Mouse (Mus musculus) forebrain, embryonic 12.5 days (tissue): ENCODE measurements around the gene Il17c. TPM values are rescaled to one million over a fixed set of nuclear protein-coding genes. Genes with fewer than 3 reads are reported as not detected.
A peak's percentile ranks its signal among the peaks of the same experiment; 100 is the strongest.

Experiments used
- ATAC-seq: fragments of 200-750 bp; cut with Nextera tagmentation; 2 replicates; pipeline ENCODE4 v1.8.0; 2017; ENCODE audit warnings: moderate TSS enrichment; ENCODE audit not compliant: low FRiP score
- H3K27ac ChIP-seq: fragments of 300-500 bp; sonication (generic); 2 replicates; pipeline ENCODE4 v1.5.1; 2016; ENCODE audit warnings: mild to moderate bottlenecking
- H3K27me3 ChIP-seq: fragments of 300-500 bp; sonication (generic); 2 replicates; pipeline ENCODE4 v1.6.1; 2016; ENCODE audit warnings: mild to moderate bottlenecking
- H3K36me3 ChIP-seq: fragments of 300-500 bp; sonication (generic); replicated peaks from 2 replicates; pipeline ENCODE4 v1.6.1; 2016; ENCODE audit warnings: mild to moderate bottlenecking
- H3K4me1 ChIP-seq: fragments of 300-500 bp; sonication (generic); 2 replicates; pipeline ENCODE4 v1.6.1; 2016
- H3K4me2 ChIP-seq: fragments of 300-500 bp; sonication (generic); 2 replicates; pipeline ENCODE4 v1.6.1; 2016; ENCODE audit warnings: mild to moderate bottlenecking, moderate library complexity
- H3K4me3 ChIP-seq: fragments of 300-500 bp; sonication (generic); replicated peaks from 2 replicates; pipeline ENCODE4 v1.5.1; 2016; ENCODE audit warnings: mild to moderate bottlenecking
- H3K9ac ChIP-seq: fragments of 300-500 bp; sonication (generic); 2 replicates; pipeline ENCODE4 v1.6.1; 2016; ENCODE audit warnings: mild to moderate bottlenecking
- H3K9me3 ChIP-seq: fragments of 300-500 bp; sonication (generic); 2 replicates; pipeline ENCODE4 v1.6.1; 2016
- WGBS: fragments of 180-500 bp; shearing (Covaris S2); methylation state at CpG from one replicate; pipeline ENCODE4 v1.1.7; 2016; 5-methylcytosine and 5-hydroxymethylcytosine counted together
- polyA plus RNA-seq: library from polyadenylated mRNA; unstranded; fragments of >200 nt; fragmentation: Nextera tagmentation; extraction: Ambion mirVana; gene quantifications from 2 replicates; pipeline ENCODE4 v1.2.1, GENCODE M21; 2016

The Il17c gene
- polyA plus RNA-seq, 1 experiment from 2014 or later: not detected

DNA sequence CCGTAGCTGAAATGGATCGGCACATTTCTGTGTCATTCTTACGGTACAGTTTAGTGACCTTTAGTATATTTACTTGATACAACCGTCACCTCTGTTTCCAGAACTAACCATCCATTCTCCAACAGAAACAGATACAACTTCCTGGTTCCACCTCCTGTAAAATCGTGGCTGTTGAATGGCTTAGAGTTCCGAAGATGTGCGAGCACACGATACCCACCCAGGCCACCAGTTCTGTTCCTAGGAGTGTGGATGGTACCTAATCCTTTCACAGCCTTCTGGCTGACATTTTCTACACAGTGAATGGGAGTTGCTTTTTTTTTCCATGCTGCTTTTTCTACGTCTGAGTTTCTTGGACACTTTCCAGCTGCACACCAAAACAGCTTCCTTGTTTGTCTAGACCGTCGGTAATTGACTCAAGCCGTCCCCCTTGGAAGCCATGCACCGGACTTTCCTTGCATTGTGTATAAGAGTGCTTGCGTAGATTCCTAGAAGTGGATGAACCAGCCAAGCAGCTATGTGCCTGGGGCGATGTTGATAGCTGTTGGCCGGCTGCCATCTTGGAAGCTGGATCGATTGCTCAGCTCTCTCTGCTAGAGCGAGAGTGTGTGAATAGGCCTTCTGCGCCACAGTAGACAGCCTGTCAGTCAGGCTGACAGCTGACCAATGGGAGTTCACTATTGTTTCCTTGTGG, 22.4 kb downstream of the Il17c start:
- H3K27me3 ChIP-seq: 0 out of 2 replicates have a peak, but pooled peaks cover 11% of the 10 kb centered on the region
- H3K9me3 ChIP-seq: no peaks in the 10 kb centered on the region
- peaks cover 10% of the 10 kb centered on the region for H3K36me3 ChIP-seq
- H3K4me2 ChIP-seq: peak overlapping the region; percentile 68
- peak; percentile 54 for ATAC-seq
- H3K27ac ChIP-seq: peak overlapping the region; percentile 99
- H3K9ac ChIP-seq: peak overlapping the region; percentile 81
- 20% methylated on average over 19 of the region's 19 CpGs for WGBS
- H3K4me3 ChIP-seq: peak overlapping the region; percentile 63
- peaks cover 31% of the 10 kb centered on the region for H3K4me1 ChIP-seq

DNA sequence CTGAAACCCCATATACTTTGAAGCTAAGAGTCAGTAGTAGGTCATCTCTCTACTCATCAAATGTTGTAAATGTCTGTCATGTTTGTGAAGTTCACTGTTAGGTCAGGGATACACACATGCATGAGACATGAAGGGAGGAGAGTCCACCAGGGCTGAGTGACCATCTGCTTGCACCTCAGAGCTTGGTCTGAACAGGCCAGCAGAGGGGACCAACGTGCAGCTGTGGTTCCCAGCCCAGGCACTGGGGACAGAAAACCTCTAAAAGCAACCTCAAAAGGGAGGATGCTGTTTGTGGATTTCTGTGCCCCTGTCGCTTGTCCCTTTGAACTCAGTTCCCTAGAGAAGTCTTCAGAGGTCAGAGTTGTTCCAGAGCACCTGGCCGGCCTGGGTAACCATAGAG, 23.4 kb downstream of the Il17c start:
- Histone ChIP-seq H3K4me2 (peak overlapping the region; percentile 68), H3K4me1 (peaks cover 31% of the 10 kb centered on the region), H3K9ac (peak overlapping the region; percentile 17; the same call in 1 of the 2 replicates), H3K4me3 (no peak overlapping the region), H3K36me3 (no peaks in the 10 kb centered on the region), H3K9me3 (no peaks in the 10 kb centered on the region), H3K27me3 (0 out of 2 replicates have a peak, but pooled peaks cover 11% of the 10 kb centered on the region), H3K27ac (peak overlapping the region; percentile 99; the same call in 1 of the 2 replicates)
- no peak for ATAC-seq
- 80% methylated on average over 3 of the region's 3 CpGs for WGBS

DNA sequence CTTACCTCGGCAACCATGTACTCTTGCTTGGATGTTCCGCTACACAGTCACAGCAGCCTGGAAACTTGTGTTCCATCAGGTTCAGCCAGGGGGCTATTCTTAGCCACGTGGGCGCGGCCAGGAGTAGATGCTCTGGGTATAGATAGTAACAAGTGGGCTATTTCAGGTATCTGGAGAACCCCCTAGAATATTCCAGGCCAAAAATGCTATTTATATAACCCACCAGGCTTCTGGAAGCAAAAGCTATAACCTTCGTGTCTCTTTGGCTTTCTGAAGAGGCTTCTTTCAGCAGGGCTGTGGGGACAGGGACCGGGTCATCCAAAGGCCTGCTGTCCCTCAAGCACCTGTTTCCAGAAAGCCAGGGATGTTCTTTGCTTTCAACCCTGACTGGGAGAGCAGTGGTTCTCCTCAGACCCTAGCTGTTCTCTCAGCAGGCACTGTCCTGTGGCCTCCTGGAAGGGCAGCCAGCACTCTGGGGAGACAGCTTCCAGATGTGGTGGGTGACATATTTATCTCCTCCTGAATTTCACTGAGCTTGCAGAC, 29.4 kb downstream of the Il17c start:
- no peak overlapping the region for H3K4me3 ChIP-seq
- no peaks in the 10 kb centered on the region for H3K4me1 ChIP-seq
- H3K9ac ChIP-seq: no peak overlapping the region
- H3K27ac ChIP-seq: no peak overlapping the region
- no peak overlapping the region for H3K4me2 ChIP-seq
- H3K36me3 ChIP-seq: no peaks in the 10 kb centered on the region
- H3K27me3 ChIP-seq: peaks cover 14% of the 10 kb centered on the region; the same call in 1 of the 2 replicates
- no peaks in the 10 kb centered on the region for H3K9me3 ChIP-seq
- WGBS: 82% methylated on average over 7 of the region's 7 CpGs
- ATAC-seq: no peak

DNA sequence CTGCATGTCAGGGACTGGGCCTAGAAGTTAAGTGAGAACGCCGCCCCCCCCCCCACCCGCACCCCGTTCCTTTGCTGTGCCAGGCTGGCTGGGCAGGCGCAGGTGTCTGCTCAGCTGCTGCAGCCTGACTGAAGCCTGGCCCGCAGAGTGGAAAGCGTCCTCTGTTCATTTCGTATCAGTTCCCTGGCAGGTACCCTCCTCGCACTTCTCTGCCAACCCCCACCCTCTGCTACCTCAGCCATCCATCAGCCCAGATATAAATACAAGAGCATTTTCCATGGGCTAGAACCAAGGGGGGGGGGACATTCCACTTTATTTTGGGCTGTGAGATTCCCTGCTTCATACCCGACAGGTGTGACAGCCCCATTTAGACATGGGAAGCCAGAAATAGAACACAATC, 30.3 kb downstream of the Il17c start:
- peaks cover 17% of the 10 kb centered on the region for H3K27me3 ChIP-seq
- H3K9ac ChIP-seq: no peak overlapping the region

DNA sequence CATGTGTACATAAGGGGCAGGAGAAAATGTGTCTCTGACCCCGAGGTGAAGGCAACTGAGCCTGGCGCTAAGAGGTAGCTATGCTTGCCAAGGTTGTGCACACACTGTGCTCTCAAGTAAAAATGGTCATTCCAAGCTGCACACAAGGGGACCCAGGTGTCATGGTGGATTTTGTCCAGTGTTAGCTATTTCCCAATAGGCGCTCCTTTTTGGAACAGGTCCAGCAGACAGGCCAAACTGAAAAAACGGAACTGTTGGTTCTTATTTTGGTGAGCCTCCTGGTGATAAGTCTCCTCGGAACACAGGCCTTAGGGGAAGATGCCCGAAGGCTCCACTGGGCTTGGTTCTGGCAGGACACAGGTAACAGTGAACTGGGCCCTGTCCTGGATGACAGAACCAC, 32.6 kb downstream of the Il17c start:
- 90% methylated on average over 6 of the region's 6 CpGs for WGBS
- no peak overlapping the region for H3K4me2 ChIP-seq
- H3K4me3 ChIP-seq: no peak overlapping the region
- no peak overlapping the region for H3K9ac ChIP-seq
- no peaks in the 10 kb centered on the region for H3K9me3 ChIP-seq
- peaks cover 34% of the 10 kb centered on the region for H3K27me3 ChIP-seq
- no peaks in the 10 kb centered on the region for H3K36me3 ChIP-seq
- H3K4me1 ChIP-seq: no peaks in the 10 kb centered on the region
- ATAC-seq: no peak
- no peak overlapping the region for H3K27ac ChIP-seq

More for the DNA sequence above, 30.3 kb downstream of the Il17c start:
- no peaks in the 10 kb centered on the region for H3K4me1 ChIP-seq
- no peak overlapping the region for H3K4me2 ChIP-seq
- WGBS: 88% methylated on average over 10 of the region's 10 CpGs
- no peak overlapping the region for H3K4me3 ChIP-seq
- H3K27ac ChIP-seq: no peak overlapping the region
- no peak for ATAC-seq
- H3K9me3 ChIP-seq: no peaks in the 10 kb centered on the region
- H3K36me3 ChIP-seq: no peaks in the 10 kb centered on the region

DNA sequence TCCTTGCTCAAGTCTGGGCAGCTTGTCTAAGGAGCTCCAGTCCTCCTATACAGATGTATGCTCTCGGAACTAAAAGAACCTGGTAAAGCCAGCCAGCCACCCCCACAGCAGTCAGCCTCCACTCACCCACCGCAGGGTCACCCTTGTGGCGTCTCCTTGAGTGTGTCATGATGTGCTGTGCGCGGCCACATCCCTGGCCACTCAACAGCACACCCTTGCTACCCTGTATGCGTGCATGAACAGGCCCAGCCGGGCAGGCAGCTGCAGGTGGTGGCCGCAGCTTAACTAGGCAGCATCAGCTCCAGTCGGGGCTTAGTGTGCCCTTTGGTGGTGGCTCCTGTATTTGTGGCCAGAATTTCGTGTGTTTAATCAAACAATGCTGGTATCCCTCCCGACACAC, 35.4 kb downstream of the Il17c start:
- Histone ChIP-seq H3K4me2 (no peak overlapping the region), H3K36me3 (no peaks in the 10 kb centered on the region), H3K27ac (no peak overlapping the region), H3K9me3 (no peaks in the 10 kb centered on the region), H3K4me1 (peaks cover 15% of the 10 kb centered on the region), H3K27me3 (peaks cover 61% of the 10 kb centered on the region), H3K4me3 (no peak overlapping the region), H3K9ac (no peak overlapping the region)
- no peak for ATAC-seq
- 73% methylated on average over 11 of the region's 11 CpGs for WGBS

DNA sequence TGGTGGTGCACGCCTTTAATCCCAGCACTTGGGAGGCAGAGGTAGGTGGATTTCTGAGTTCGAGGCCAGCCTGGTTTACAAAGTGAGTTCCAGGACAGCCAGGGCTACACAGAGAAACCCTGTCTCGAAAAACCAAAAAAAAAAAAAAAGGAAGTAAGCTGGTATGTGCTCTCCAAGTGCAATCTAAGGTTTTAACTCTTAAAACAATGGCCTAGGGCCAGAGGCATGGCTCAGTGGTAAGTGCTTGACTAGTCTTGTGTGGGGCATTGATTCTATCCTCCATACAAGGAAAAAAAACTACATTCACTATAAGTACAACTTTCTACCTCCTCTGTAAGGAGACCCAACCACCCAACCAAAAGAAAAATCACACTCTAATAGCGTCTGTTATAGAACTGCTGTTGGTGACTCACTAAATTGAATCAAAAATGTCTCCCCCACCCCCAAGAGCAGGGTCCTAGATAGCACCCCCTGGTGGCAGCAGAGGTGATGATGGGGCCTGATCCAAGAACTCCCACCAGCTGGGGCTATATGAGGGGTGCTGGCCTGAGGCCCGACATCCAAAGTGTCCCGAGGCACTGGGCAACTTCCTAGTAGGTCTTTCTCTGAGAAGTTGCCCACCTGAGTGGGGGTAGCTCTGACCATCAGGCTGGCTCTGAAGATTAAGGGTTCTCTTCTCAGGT, 37.5 kb downstream of the Il17c start:
- H3K4me1 ChIP-seq: peaks cover 15% of the 10 kb centered on the region
- H3K36me3 ChIP-seq: no peaks in the 10 kb centered on the region
- H3K9me3 ChIP-seq: no peaks in the 10 kb centered on the region
- no peak overlapping the region for H3K4me3 ChIP-seq
- no peak overlapping the region for H3K9ac ChIP-seq
- H3K27me3 ChIP-seq: peaks cover 82% of the 10 kb centered on the region
- 53% methylated on average over 6 of the region's 6 CpGs for WGBS
- no peak overlapping the region for H3K27ac ChIP-seq
- H3K4me2 ChIP-seq: no peak overlapping the region
- no peak for ATAC-seq

DNA sequence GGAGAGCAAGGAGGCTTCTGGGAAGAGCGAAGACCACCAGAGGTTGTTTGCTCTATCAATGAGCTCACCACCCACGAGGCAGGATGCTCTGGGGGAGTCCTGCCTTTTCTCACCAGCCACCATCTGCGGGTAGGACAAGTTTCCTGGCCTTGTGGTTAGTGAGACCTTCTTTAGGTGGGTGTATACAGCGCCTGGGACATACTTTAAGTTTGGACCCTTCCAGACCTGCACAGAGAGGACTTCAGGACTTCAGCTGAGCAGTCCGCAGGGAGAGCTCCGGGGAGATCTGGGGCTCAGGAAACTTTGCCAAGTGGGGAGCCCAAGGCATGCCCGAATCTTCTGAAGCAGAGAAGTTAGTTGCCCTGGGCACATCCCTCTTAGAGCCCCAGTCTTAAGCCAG, 38.2 kb downstream of the Il17c start:
- Histone ChIP-seq H3K4me2 (peak overlapping the region; percentile 65), H3K4me1 (peaks cover 15% of the 10 kb centered on the region), H3K4me3 (peak overlapping the region; percentile 37; the same call in 1 of the 2 replicates), H3K27me3 (peaks cover 82% of the 10 kb centered on the region), H3K9me3 (no peaks in the 10 kb centered on the region), H3K27ac (no peak overlapping the region), H3K9ac (no peak overlapping the region), H3K36me3 (no peaks in the 10 kb centered on the region)
- no peak for ATAC-seq
- 30% methylated on average over 7 of the region's 7 CpGs for WGBS

DNA sequence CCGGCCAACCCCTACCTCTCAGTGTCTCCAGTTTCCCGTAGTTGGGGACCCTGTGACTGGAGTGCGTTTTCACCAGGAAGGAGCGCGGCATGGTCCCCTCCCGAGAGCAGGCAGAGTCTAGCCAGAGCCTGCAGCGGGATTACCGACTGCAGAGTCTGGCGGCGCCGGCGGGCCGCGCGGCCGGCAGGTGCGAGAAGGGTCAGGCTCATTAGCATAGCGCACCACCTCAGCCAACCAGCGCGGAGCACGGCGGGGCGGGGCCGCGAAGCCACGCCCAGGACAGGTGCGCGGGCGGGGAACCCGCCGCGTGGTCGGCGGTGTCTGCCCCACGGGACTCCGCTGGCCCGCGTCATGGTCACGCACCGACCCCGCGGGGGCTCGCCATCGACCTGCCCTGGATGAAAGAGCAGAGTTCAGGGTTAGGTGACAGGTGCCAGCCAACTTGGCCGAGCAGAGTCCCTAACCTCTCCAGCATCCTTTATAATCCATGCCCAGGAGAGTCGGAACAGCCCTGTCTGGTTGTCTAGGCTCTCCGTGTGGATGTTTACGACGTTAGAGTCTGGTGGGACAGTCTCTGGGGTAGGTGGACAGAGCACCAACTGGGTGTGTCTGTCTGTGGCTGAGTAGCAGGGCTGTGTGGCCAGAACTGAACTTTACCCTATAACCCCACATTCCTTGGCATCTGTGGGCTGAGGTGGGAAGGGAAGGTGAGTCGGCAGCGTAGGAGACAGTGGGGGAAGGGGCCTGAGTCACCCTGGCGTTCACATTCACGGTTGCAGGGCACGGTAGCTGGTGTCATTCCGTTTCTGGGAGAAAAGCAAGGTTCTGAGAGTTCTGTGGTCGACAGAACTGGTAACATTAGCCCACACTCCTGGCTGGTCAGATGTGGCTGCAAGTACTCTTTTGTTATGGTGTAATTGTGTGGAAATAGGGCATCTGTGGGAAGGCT, 39.0 kb downstream of the Il17c start, which contains the start of gene Snai3:
Gene Snai3 (minus strand): TSS at position 210 of the 949 bp plus-strand sequence.
- Histone ChIP-seq H3K27me3 (peaks cover 82% of the 10 kb centered on the region), H3K4me3 (peak within 1 kb of the TSS; percentile 37), H3K9me3 (no peaks in the 10 kb centered on the region), H3K36me3 (no peaks in the 10 kb centered on the region), H3K4me2 (peak within 1 kb of the TSS; percentile 65), H3K4me1 (peaks cover 15% of the 10 kb centered on the region), H3K9ac (peak within 1 kb of the TSS; percentile 40; the same call in 1 of the 2 replicates), H3K27ac (no peak within 1 kb of the TSS)
- ATAC-seq: peak; percentile 64
- 2% methylated on average over 55 of the region's 56 CpGs for WGBS

DNA sequence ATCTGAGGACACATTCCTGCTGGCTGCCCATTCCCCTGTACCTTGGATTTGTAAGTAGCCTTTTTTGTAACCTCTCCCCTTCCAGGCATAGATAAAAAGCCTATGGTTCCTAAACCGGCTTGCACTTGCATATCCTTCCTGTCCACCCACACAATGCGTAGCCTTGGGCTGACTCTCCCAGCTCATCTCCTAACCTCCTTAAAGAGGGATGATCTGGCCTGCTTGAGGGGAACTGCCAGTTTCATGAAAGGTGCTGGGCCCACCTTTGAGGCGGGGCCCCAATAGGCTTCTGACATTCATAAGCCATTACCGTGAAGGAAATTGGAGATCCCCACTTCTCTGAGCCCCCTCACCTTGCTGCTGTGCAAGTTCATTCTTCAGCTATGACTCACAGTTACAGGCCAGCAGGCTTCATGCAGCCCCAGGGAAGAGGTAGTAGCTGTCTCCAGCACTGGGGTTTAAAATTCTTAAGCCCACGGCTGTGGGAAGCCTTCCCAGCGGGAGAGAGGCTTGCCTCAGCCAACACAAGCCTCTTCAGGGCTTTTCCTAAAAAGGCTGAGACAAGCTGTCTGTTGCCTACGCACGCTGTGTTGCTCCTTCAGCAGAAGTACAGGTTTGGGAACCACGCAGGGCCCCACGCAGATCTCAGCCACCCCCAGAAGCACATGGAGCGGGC, 39.8 kb downstream of the Il17c start:
- Histone ChIP-seq H3K27ac (0 out of 2 replicates have a peak overlapping the region, but pooled peaks have one; percentile 14), H3K4me1 (peaks cover 15% of the 10 kb centered on the region), H3K36me3 (peaks cover 4% of the 10 kb centered on the region), H3K9me3 (no peaks in the 10 kb centered on the region), H3K4me2 (no peak overlapping the region), H3K27me3 (peaks cover 75% of the 10 kb centered on the region), H3K4me3 (no peak overlapping the region), H3K9ac (no peak overlapping the region)
- no peak for ATAC-seq
- WGBS: 62% methylated on average over 11 of the region's 11 CpGs

DNA sequence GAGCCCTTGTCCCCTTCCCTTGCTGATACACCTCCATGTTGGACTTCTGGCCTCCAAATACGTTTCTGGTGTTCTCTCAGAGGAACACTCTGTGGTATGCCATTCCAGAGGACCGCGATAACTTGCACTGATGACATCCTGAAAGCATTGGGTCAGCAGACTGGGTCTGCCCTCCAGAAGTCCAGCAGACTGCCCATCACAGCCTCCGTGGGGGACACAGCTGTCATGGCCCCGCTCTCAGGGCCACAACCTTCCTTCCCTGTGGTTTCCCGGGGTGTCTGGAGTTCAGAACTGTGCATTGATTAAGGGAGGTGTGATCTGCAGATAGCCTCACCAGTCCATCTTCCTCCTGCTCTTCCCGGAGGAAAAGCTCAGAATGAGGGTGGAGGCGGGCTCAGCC, 40.7 kb downstream of the Il17c start:
- peaks cover 66% of the 10 kb centered on the region for H3K27me3 ChIP-seq
- peaks cover 15% of the 10 kb centered on the region for H3K4me1 ChIP-seq
- H3K9ac ChIP-seq: no peak overlapping the region
- H3K4me3 ChIP-seq: no peak overlapping the region
- H3K36me3 ChIP-seq: peaks cover 13% of the 10 kb centered on the region
- no peak overlapping the region for H3K4me2 ChIP-seq
- H3K9me3 ChIP-seq: no peaks in the 10 kb centered on the region
- no peak for ATAC-seq
- WGBS: 74% methylated on average over 8 of the region's 8 CpGs
- no peak overlapping the region for H3K27ac ChIP-seq
